Mouse (Mus musculus) liver, embryonic 14.5 days (tissue): ENCODE measurements around the gene Tarbp1.

Experiments used
- CTCF ChIP-seq: IDR thresholded peaks from 2 replicates; pipeline ENCODE4 v1.5.1; 2016; ENCODE audit warnings: antibody characterized with exemption, low read depth, control low read depth
- EP300 ChIP-seq: IDR thresholded peaks from 2 replicates; pipeline ENCODE4 v1.6.1; 2016; ENCODE audit warnings: antibody characterized with exemption, low read depth

GRCm38 (mm10) chr8:126495461-126495860, 20.6 kb upstream of the Tarbp1 start:
- TF ChIP-seq CTCF (no peak), EP300 (no peak)
